Mouse (Mus musculus) gastrocnemius, adult 2 months (tissue): ENCODE results near the gene Rimklb. TPM values are rescaled to one million over a fixed set of nuclear protein-coding genes. Genes with fewer than 3 reads are reported as not detected.
"Not testable (repeated sequence)": the region's sequence is repeated elsewhere in the genome, so short reads cannot be mapped to it uniquely, and the experiment has no call there.

Source experiments
- DNase-seq: peaks from one replicate; pipeline ENCODE4 v3.0.0; 2022
- H3K27ac ChIP-seq: fragments of 200-600 bp; 2 replicates; pipeline ENCODE4 v1.8.1; 2022; ENCODE audit warnings: mild to moderate bottlenecking
- H3K4me3 ChIP-seq: fragments of 200-600 bp; 2 replicates; pipeline ENCODE4 v1.8.1; 2022; ENCODE audit warnings: mild to moderate bottlenecking, moderate library complexity
- CTCF ChIP-seq: fragments of 200-600 bp; IDR thresholded peaks from 2 replicates; pipeline ENCODE4 v1.8.1; 2022; ENCODE audit warnings: antibody characterized with exemption, mild to moderate bottlenecking, moderate library complexity
- intact Hi-C: fragments of 180-260 bp; cut with DNase I; formaldehyde crosslinking; loops from one replicate; pipeline ENCODE4 v1.15.1; 2025
- total RNA-seq, 2 experiments: library from RNA; stranded (reverse); gene quantifications; 2 replicates each; pipeline ENCODE4 v1.2.3; 2021

Gene Rimklb
- total RNA-seq, 2 experiments from 2014 or later, result 0.99 TPM; not detected in 1

GRCm38 (mm10) chr6:122492479-122492878, 6.1 kb downstream of the Rimklb start:
- intact Hi-C loops, result no loop called here
- TF ChIP-seq CTCF, result no peak
- Histone ChIP-seq H3K27ac (no peak overlapping the region), H3K4me3 (no peak overlapping the region)
- no peak for DNase-seq

GRCm38 (mm10) chr6:122491557-122491956, 7.0 kb downstream of the Rimklb start:
- TF ChIP-seq CTCF, result no peak
- intact Hi-C loops, result no loop called here
- H3K27ac ChIP-seq, result no peak overlapping the region
- H3K4me3 ChIP-seq, result peak overlapping the region; percentile 70
- peak; percentile 67 for DNase-seq

GRCm38 (mm10) chr6:122490929-122491512, 7.5 kb downstream of the Rimklb start:
- DNase-seq, result no peak
- Histone ChIP-seq H3K4me3 (peak overlapping the region; percentile 70), H3K27ac (no peak overlapping the region)
- no peak for TF ChIP-seq CTCF
- intact Hi-C loops, result no loop called here

GRCm38 (mm10) chr6:122486297-122487117, 12.1 kb downstream of the Rimklb start:
- intact Hi-C loops, result no loop called here
- H3K4me3 ChIP-seq, result peak overlapping the region; percentile 78
- no peak overlapping the region for H3K27ac ChIP-seq
- DNase-seq, result no peak
- TF ChIP-seq CTCF, result no peak

GRCm38 (mm10) chr6:122485401-122486296, 12.9 kb downstream of the Rimklb start:
- Histone ChIP-seq H3K27ac (no peak overlapping the region), H3K4me3 (peak overlapping the region; percentile 78)
- DNase-seq, result no peak
- intact Hi-C loops, result no loop called here
- no peak for TF ChIP-seq CTCF

- intact Hi-C loops, result no loop called here
- H3K4me3 ChIP-seq, result no peak overlapping the region
- TF ChIP-seq CTCF, result no peak
- no peak overlapping the region for H3K27ac ChIP-seq
- no peak for DNase-seq
Observed at GRCm38 (mm10) chr6:122478062-122478461, 20.5 kb downstream of the Rimklb start.

GRCm38 (mm10) chr6:122471461-122471860, 27.1 kb downstream of the Rimklb start:
- H3K4me3 ChIP-seq, H3K27ac ChIP-seq, intact Hi-C loops, DNase-seq: not testable (repeated sequence)

GRCm38 (mm10) chr6:122470240-122470639, 28.3 kb downstream of the Rimklb start:
- intact Hi-C loops, result no loop called here
- no peak overlapping the region for H3K4me3 ChIP-seq
- no peak overlapping the region for H3K27ac ChIP-seq
- TF ChIP-seq CTCF, result no peak
- DNase-seq, result no peak

GRCm38 (mm10) chr6:122469030-122469640, 29.4 kb downstream of the Rimklb start:
- TF ChIP-seq CTCF, result no peak
- intact Hi-C loops, result no loop called here
- no peak overlapping the region for H3K27ac ChIP-seq
- H3K4me3 ChIP-seq, result no peak overlapping the region
- no peak for DNase-seq

GRCm38 (mm10) chr6:122466092-122466713, 32.4 kb downstream of the Rimklb start:
- no peak for DNase-seq
- TF ChIP-seq CTCF, result no peak
- intact Hi-C loops, result no loop called here
- Histone ChIP-seq H3K4me3 (no peak overlapping the region), H3K27ac (no peak overlapping the region)

GRCm38 (mm10) chr6:122458946-122459693, 39.4 kb downstream of the Rimklb start:
- no peak for TF ChIP-seq CTCF
- H3K27ac ChIP-seq, result no peak overlapping the region
- no peak overlapping the region for H3K4me3 ChIP-seq
- DNase-seq, result no peak
- intact Hi-C loops, result no loop called here
